Mouse (Mus musculus) brain, embryonic 14.5 days (tissue): ENCODE results near the gene Mindy4.

Experiments
- CTCF ChIP-seq: fragments of 200-500 bp; IDR thresholded peaks from 2 replicates; pipeline ENCODE4 v1.5.1; 2012; ENCODE audit warnings: inconsistent platforms, mild to moderate bottlenecking, moderate library complexity, borderline replicate concordance; ENCODE audit not compliant: insufficient read depth, insufficient read length; ENCODE audit errors: extremely low read depth
- POLR2A ChIP-seq: fragments of 200-500 bp; IDR thresholded peaks from 2 replicates; pipeline ENCODE4 v1.6.1; 2012; ENCODE audit warnings: mild to moderate bottlenecking, inconsistent platforms, borderline replicate concordance; ENCODE audit not compliant: poor library complexity, insufficient read depth, insufficient read length, severe bottlenecking; ENCODE audit errors: extremely low read depth

GRCm38 (mm10) chr6:55177060-55177732, 26.0 kb upstream of the Mindy4 start:
- TF ChIP-seq CTCF (peak; percentile 40; the same call in 1 of the 2 replicates), POLR2A (no peak)
